Mouse (Mus musculus): ENCODE measurements around the gene Pcbp3.

- TF ChIP-seq CTCF (conservative IDR thresholded peaks at IDR 0.05; ENCODE audit: insufficient read depth, insufficient read length, low read depth, low read length) (no peak), POLR2A (IDR thresholded peaks at IDR 0.05; ENCODE audit: low read depth, low read length) (no peak)
These were observed 5.5 kb downstream of the Pcbp3 start for GRCm38 (mm10) chr10:76956200-76956599.
